Mouse (Mus musculus): ENCODE results near the gene Schip1. TPM values are rescaled to one million over a fixed set of nuclear protein-coding genes. Genes with fewer than 3 reads are reported as not detected.
A peak's percentile ranks its signal among the peaks of the same experiment; 100 is the strongest.

Schip1 gene
- total RNA-seq, 2 experiments from 2014 or later, result 2.0 to 3.4 TPM

GRCm38 (mm10) chr3:68494296-68495095 lies 429.9 kb downstream of the Schip1 start:
- ATAC-seq (replicated peaks; ENCODE audit: low FRiP score, poor library complexity, severe bottlenecking), result no peak

DNA sequence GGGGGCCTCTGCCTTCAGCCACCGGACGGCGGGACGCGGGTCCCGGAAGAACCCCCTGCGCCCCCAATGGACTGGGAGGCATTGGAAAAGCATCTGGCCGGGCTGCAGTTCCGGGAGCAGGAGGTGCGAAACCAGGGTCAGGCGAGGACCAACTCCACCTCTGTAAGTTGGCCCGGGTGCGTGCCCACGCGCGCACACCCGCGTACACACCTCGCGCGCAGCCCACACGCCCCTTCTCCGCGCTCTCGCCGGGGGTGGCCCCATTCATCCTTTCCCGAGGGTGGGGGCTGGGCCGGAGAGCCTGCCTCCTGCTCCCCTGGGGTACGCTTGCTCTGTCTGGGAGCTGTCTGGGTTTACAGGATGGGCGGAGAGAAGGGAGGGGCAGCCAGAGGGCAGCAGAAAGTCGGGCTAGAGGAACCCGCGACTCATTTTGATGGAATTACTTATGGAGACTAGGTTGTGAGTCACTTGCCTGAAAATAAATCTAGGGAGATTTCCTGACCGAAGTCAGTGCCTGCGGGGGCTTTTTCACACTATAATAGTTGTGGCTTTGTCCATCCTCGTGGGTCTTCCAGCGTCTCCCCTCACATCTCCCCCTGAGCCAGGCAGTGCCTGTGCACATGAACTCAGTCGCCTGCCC lies 430.6 kb downstream of the Schip1 start:
- 0 out of 2 replicates have a peak, but pooled peaks have one; percentile 13 for ATAC-seq (replicated peaks; ENCODE audit: low FRiP score, poor library complexity, severe bottlenecking)

- ATAC-seq (replicated peaks; ENCODE audit: low FRiP score, poor library complexity, severe bottlenecking), result no peak
Measured at GRCm38 (mm10) chr3:68495736-68496242, 431.2 kb downstream of the Schip1 start.

DNA sequence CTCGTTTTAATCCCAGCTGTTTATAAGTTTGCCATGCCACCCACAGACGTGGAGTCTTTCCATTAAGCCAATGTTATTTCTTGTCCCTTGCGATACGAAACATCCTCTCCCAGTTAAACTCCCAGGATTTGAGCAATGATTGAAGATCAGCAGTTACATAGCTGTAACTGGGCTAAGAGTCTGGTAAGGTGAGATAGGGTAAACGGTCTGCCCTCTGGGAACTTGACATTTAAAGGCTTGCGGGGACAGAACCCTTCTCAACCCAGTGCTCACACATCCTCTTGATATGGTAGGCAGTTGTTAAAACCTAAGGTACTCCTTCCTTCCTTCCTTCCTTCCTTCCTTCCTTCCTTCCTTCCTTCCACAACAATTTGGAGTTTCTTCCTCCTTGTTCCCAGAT lies 431.9 kb downstream of the Schip1 start:
- no peak for ATAC-seq (replicated peaks; ENCODE audit: low FRiP score, poor library complexity, severe bottlenecking)

GRCm38 (mm10) chr3:68499532-68500152 lies 435.0 kb downstream of the Schip1 start:
- peak; percentile 89 for ATAC-seq (replicated peaks; ENCODE audit: low FRiP score, poor library complexity, severe bottlenecking)

GRCm38 (mm10) chr3:68504838-68505237 lies 440.2 kb downstream of the Schip1 start:
- no peak for ATAC-seq (replicated peaks; ENCODE audit: low FRiP score, poor library complexity, severe bottlenecking)

- ATAC-seq (replicated peaks; ENCODE audit: low FRiP score, poor library complexity, severe bottlenecking), result no peak
Measured at GRCm38 (mm10) chr3:68506769-68507318, 442.2 kb downstream of the Schip1 start.

DNA sequence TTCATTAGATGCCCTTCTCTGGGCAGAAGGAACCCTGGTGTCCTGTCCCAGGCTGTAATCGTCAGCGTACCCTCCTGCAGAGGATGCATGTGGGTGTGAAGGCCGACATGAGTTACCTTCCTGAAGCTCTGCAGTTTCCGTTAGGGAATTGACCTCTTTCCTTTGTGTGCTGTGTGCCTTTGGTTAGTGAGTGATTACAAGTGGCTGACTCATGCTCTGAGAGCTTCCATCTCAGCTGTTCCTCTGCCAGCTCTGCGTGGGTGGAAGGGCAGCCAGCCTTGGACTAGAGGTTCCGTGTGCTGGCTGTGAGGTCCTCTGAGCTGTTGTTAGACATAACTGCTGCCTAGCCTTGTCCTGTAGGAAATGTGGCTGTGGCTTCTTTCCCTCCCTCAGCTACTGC lies 444.0 kb downstream of the Schip1 start:
- peak; percentile 66 for ATAC-seq (replicated peaks; ENCODE audit: low FRiP score, poor library complexity, severe bottlenecking)

DNA sequence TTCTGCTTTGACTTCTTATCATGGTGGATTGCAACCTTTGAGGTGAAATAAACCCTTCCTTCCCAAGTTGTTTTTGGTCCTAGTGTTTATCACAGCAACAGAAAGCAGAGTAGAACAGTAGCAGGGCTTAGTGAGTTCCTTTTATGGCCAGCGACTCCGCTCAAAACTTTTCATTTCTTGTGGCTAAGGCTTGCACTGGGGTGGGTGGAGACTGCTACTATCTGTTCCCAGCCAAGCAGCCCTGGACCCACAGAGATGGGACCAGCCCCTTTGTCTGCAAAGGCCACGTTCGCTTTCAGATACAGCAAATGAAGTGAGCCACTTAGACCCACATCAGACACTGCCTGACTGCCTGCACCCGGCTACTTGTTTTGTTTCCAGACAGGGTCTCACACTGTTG lies 446.3 kb downstream of the Schip1 start:
- peak; percentile 92 for ATAC-seq (replicated peaks; ENCODE audit: low FRiP score, poor library complexity, severe bottlenecking)

DNA sequence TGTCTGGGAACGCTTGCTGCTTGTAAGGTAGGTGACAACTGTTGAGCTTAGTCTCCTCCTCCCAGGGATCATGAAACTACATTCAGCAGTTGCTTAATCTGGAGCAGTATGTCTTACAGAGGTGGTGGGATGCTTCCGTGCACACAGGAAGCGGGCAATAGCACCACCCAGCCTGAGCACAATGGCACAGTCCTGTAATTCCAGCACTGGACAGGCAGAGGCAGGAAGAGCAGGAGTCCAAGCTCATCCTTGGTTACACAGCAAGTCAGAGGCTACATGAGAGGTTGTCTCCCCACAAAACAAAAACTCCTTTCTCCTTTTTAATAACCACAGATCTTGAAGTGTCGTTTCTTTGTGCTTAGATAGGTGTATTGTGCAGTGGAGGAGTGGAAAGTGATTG lies 447.1 kb downstream of the Schip1 start:
- no peak for ATAC-seq (replicated peaks; ENCODE audit: low FRiP score, poor library complexity, severe bottlenecking)

- ATAC-seq (replicated peaks; ENCODE audit: low FRiP score, poor library complexity, severe bottlenecking), result no peak
Measured at GRCm38 (mm10) chr3:68512327-68512726, 447.7 kb downstream of the Schip1 start.

DNA sequence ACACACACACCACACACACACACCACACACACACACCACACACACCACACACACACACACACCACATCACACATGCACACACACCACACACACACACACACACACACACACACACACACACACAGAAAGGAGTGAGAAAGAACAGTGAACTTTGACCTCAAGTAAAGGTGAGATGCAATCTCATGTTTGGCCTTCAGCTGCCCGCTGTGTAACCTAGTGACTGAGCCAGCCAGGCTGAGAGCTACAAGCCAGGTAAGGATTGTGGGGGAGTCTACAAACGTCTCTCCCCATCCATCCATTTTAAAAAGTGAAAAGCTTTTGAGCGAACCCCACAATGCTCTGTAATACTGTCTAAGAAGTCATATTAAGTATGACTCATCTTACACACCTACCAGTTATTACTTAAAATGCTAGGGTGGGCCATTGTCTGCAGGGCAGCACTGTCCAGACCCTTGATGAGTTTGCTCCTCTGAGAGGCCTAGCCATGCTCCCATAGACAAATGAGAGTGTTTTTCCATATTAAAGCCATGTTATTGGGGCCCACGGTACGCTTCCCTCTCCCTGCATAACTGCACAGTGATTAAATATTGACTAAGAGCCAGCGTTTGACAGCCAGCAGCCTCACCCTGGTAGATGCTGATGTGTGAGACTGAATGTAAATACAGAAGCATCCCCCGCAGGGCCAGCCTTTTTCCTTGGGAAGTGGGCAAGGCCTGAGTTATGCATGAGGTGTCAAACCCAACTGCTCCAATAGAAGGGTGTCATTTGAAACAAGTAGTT lies 448.9 kb downstream of the Schip1 start:
- no peak for ATAC-seq (replicated peaks; ENCODE audit: low FRiP score, poor library complexity, severe bottlenecking)

GRCm38 (mm10) chr3:68514120-68514497 lies 449.5 kb downstream of the Schip1 start:
- ATAC-seq (replicated peaks; ENCODE audit: low FRiP score, poor library complexity, severe bottlenecking), result no peak

DNA sequence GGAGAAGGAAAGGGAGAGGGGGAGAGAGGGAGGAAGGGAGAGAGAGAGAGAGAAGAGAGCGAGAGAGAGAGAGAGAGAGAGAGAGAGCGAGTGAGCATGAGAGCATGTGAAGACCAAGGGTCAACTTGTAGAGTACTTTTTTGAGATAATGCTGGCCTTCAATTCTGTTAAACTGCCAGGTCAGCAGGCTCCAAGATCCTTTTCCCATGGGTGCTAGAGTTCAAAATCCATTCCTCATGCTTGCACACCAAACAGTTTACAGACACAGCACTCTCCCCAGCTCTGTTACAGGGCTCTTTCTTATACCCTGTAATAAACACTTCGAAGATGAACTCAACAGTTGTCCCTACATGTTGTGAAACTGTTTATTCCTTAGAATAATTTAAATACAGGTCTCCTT lies 450.1 kb downstream of the Schip1 start:
- no peak for ATAC-seq (replicated peaks; ENCODE audit: low FRiP score, poor library complexity, severe bottlenecking)

- ATAC-seq (replicated peaks; ENCODE audit: low FRiP score, poor library complexity, severe bottlenecking), result no peak
Measured at GRCm38 (mm10) chr3:68516393-68517081, 451.9 kb downstream of the Schip1 start.

DNA sequence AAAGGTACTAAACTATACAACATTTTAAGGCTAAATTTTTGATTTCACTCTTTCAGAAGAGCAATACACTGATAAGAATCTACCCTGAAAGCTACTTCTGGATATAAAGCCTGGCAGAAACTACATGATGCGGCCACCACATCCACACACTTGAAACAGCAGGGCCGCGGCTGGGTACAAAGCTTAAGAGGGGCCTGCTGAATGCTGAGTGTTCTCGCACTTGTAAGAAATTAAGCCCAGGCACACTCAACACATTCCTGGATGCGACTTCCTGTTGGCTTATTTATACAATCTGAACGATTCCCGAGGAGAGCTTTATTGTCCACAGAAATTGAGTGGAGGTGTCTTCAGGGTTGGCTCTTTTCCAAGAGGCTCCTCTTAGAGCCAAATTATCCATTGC lies 452.6 kb downstream of the Schip1 start:
- no peak for ATAC-seq (replicated peaks; ENCODE audit: low FRiP score, poor library complexity, severe bottlenecking)

DNA sequence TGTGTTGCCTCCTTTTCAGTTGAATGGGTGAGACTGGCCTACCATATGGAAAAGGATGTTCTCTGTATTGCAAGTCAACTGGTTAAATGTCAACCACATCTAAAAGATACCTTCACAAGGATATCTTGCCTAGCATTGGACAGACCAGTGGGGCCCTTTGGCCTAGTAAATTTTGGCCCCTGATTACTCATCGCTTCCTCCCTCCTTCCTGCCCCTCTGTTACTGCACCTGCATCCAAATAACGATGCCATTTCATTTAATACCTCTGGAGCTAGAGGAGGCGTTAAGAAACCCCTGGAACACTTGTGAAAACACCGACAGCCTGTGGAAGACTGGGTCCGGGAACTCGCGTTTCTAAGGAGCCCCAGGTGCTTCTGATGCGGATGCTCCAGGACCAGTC lies 453.4 kb downstream of the Schip1 start:
- ATAC-seq (replicated peaks; ENCODE audit: low FRiP score, poor library complexity, severe bottlenecking), result no peak

- no peak for ATAC-seq (replicated peaks; ENCODE audit: low FRiP score, poor library complexity, severe bottlenecking)
Measured at GRCm38 (mm10) chr3:68518586-68518985, 454.0 kb downstream of the Schip1 start.

DNA sequence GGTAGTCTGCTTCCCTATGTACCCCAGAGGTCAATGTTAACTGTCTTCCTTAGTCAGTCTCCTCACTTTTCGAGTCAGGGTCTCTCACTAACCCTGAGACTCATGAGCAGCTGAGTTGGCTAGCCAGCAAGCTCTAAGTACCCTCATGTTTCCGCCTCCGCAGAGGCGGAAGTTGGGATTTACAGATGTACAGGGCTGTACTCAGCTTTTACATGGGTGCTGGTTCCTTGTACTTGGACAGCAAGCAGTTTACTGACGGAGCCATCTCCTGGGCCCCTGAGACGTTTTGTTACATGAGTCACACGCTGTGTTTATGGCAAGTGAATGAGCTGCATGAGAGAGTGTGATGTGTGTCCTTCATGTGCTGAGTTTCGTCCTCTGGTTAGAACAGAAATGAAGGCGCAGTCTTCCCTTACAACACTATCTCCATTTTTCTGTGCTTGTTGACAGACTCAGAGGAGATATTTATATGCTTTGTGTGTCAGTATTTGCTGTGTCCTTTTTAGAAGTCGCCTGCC lies 460.8 kb downstream of the Schip1 start:
- no peak for ATAC-seq (replicated peaks; ENCODE audit: low FRiP score, poor library complexity, severe bottlenecking)

Data from erythroid progenitor cell, adult 5-6 weeks (primary cell).